Mouse (Mus musculus): Measurements from ENCODE around the gene Cacna1a. TPM values are rescaled to one million over a fixed set of nuclear protein-coding genes. Genes with fewer than 3 reads are reported as not detected.

The Cacna1a gene
- total and polyA plus RNA-seq, 2 experiments from 2014 or later, result 16.5 to 70.5 TPM

DNA sequence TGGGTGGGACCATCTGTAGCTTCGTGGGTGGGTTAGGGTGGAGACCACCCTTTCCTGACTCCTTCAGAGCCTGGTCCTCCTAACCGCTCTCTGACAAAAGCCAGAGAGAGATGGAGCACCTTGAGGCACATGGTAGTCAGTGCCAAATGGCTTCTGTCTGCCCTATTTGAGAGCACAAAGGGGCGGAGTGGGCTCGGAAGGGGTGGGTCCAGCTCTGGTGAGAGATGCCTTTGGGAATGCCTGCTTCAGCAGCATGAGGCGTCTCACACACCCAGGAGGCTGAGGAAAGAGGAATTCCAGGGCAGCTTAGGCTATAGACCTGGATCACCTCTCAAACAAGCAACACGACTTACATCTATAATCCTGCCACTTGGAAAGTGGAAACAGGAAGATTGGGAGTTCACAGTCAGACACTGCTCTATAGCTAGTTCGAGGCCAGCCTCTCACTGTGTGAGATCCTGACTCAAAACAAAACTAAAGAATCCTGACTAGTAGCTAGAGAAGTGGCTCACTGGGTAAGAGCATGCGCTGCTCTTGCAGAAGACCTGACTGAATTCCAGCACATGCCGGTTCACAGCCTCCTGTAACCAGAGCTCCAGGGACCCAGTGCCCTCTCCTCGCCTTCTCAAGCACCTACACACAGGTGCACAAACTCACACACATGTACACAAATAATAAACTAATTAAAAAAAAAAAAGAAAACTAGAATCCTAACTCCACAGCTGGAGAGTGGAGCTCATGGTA is 245.8 kb downstream of the Cacna1a start:
- WGBS, result 49% methylated on average over 10 of the region's 10 CpGs

GRCm38 (mm10) chr8:84634849-84635304 is 246.6 kb downstream of the Cacna1a start:
- TF ChIP-seq CTCF (IDR thresholded peaks at IDR 0.05; ENCODE audit: low read depth), result no peak
- Histone ChIP-seq H3K4me2 (ENCODE audit: low read depth, low read length) (no peak overlapping the region), H3K27me3 (ENCODE audit: insufficient read depth, low read length) (no peaks in the 10 kb centered on the region), H3K4me1 (ENCODE audit: insufficient read depth, low read length) (peaks cover 6% of the 10 kb centered on the region; the same call in 1 of the 2 replicates), H3K9me3 (ENCODE audit: low read length) (no peaks in the 10 kb centered on the region), H3K4me3 (ENCODE audit: low read length) (no peak overlapping the region), H3K9ac (replicated peaks; ENCODE audit: low read length) (peak overlapping the region; percentile 41), H3K27ac (peak overlapping the region; percentile 76; the same call in 1 of the 2 replicates), H3K36me3 (ENCODE audit: insufficient read depth, low read length) (peaks cover 9% of the 10 kb centered on the region; the same call in 1 of the 2 replicates)
- DNase-seq (ENCODE audit: low spot score) (peak; percentile 75), ATAC-seq (no peak)
- WGBS, result 20% methylated on average over 9 of the region's 9 CpGs

More for the DNA sequence above, 245.8 kb downstream of the Cacna1a start:
- peaks cover 6% of the 10 kb centered on the region; the same call in 1 of the 2 replicates for H3K4me1 ChIP-seq (ENCODE audit: insufficient read depth, low read length)
- H3K9ac ChIP-seq (replicated peaks; ENCODE audit: low read length), result no peak overlapping the region; the same call in 1 of the 2 replicates
- no peak overlapping the region for H3K4me2 ChIP-seq (ENCODE audit: low read depth, low read length)
- ATAC-seq (no peak), DNase-seq (ENCODE audit: low spot score) (no peak)
- peak overlapping the region; percentile 76; the same call in 1 of the 2 replicates for H3K27ac ChIP-seq
- no peak for TF ChIP-seq CTCF (IDR thresholded peaks at IDR 0.05; ENCODE audit: low read depth)
- peaks cover 11% of the 10 kb centered on the region; the same call in 1 of the 2 replicates for H3K36me3 ChIP-seq (ENCODE audit: insufficient read depth, low read length)
- no peaks in the 10 kb centered on the region for H3K9me3 ChIP-seq (ENCODE audit: low read length)
- H3K27me3 ChIP-seq (ENCODE audit: insufficient read depth, low read length), result no peaks in the 10 kb centered on the region
- no peak overlapping the region for H3K4me3 ChIP-seq (ENCODE audit: low read length)

DNA sequence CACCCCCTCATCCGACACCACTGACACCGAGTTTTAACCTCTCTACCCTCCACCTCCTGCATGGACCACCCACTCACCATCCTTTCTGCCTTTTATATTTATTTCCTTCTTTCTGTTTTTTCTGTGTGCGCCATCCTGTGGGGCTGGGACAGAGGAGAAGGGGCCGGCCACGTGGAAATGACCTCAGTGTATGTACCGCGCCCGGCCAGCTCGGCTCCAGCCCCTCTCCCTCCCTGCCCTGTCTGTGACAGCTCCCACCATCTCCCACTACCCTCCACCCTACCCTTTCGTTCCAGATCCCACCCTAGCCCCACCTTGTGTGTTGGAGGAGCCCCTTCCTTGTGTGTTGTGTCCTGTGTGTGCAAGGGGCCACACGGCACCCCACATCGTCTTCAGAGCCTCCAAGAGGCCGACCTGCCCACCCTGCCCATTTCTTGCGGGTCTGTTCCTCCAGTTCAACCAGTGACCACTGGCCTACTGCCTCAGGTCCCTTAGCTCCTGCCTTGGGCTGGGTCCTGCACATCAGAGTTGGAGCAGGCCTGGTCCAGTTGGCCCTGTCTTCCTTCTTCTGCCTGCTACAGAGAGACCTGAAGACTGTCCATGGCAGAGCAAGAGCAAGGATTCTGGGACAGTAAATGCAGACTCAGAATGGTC is 247.3 kb downstream of the Cacna1a start:
- no peak for DNase-seq (ENCODE audit: low spot score)
- H3K27ac ChIP-seq, result peak overlapping the region; percentile 76; the same call in 1 of the 2 replicates
- H3K9ac ChIP-seq (replicated peaks; ENCODE audit: low read length), result peak overlapping the region; percentile 41; the same call in 1 of the 2 replicates
- H3K4me2 ChIP-seq (ENCODE audit: low read depth, low read length), result no peak overlapping the region
- no peak overlapping the region for H3K4me3 ChIP-seq (ENCODE audit: low read length)
- no peak for ATAC-seq
- H3K27me3 ChIP-seq (ENCODE audit: insufficient read depth, low read length), result no peaks in the 10 kb centered on the region
- WGBS, result 49% methylated on average over 13 of the region's 14 CpGs
- TF ChIP-seq CTCF (IDR thresholded peaks at IDR 0.05; ENCODE audit: low read depth), result no peak
- H3K4me1 ChIP-seq (ENCODE audit: insufficient read depth, low read length), result peaks cover 6% of the 10 kb centered on the region; the same call in 1 of the 2 replicates
- no peaks in the 10 kb centered on the region for H3K9me3 ChIP-seq (ENCODE audit: low read length)
- 0 out of 2 replicates have a peak, but pooled peaks cover 4% of the 10 kb centered on the region for H3K36me3 ChIP-seq (ENCODE audit: insufficient read depth, low read length)

DNA sequence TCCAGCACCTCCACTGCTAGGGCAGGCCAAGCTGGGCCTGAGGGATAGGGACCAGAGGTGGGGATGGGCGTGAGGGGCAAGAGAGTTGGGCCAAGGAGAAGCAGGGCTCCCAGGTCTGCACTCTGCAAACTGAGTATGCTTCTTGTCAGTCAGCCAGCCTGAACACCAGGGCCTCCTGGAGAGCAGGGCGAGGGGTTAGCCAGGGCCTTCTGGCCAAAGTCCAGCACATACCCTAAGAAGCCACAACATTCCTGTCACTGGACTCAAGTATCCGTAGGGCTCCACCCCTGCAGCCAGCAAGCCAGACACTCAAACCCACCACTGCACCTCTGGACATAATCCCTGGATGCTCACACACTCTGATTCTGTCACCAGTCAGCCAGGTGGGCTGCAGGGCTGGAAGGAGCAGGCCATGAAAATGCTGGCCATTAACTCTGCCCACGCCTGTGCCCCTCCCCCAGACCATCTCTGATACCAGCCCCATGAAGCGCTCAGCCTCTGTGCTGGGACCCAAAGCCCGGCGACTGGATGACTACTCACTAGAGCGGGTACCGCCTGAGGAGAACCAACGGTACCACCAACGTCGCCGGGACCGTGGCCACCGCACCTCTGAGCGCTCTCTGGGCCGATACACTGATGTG is 247.9 kb downstream of the Cacna1a start:
- H3K9me3 ChIP-seq (ENCODE audit: low read length), result no peaks in the 10 kb centered on the region
- H3K27ac ChIP-seq, result peak overlapping the region; percentile 76; the same call in 1 of the 2 replicates
- no peak for TF ChIP-seq CTCF (IDR thresholded peaks at IDR 0.05; ENCODE audit: low read depth)
- H3K27me3 ChIP-seq (ENCODE audit: insufficient read depth, low read length), result no peaks in the 10 kb centered on the region
- no peak overlapping the region for H3K4me2 ChIP-seq (ENCODE audit: low read depth, low read length)
- H3K4me3 ChIP-seq (ENCODE audit: low read length), result no peak overlapping the region
- H3K9ac ChIP-seq (replicated peaks; ENCODE audit: low read length), result no peak overlapping the region
- WGBS, result 80% methylated on average over 17 of the region's 17 CpGs
- peaks cover 6% of the 10 kb centered on the region; the same call in 1 of the 2 replicates for H3K4me1 ChIP-seq (ENCODE audit: insufficient read depth, low read length)
- DNase-seq (ENCODE audit: low spot score) (no peak), ATAC-seq (no peak)
- 0 out of 2 replicates have a peak, but pooled peaks cover 4% of the 10 kb centered on the region for H3K36me3 ChIP-seq (ENCODE audit: insufficient read depth, low read length)

- DNase-seq (ENCODE audit: low spot score) (no peak), ATAC-seq (no peak)
- Histone ChIP-seq H3K27me3 (ENCODE audit: insufficient read depth, low read length) (no peaks in the 10 kb centered on the region), H3K36me3 (ENCODE audit: insufficient read depth, low read length) (0 out of 2 replicates have a peak, but pooled peaks cover 4% of the 10 kb centered on the region), H3K4me2 (ENCODE audit: low read depth, low read length) (peak overlapping the region; percentile 78), H3K4me3 (ENCODE audit: low read length) (peak overlapping the region; percentile 43), H3K4me1 (ENCODE audit: insufficient read depth, low read length) (peaks cover 8% of the 10 kb centered on the region; the same call in 1 of the 2 replicates), H3K9me3 (ENCODE audit: low read length) (no peaks in the 10 kb centered on the region), H3K27ac (peak overlapping the region; percentile 79; the same call in 1 of the 2 replicates), H3K9ac (replicated peaks; ENCODE audit: low read length) (peak overlapping the region; percentile 52)
- no peak for TF ChIP-seq CTCF (IDR thresholded peaks at IDR 0.05; ENCODE audit: low read depth)
- WGBS, result 42% methylated on average over 8 of the region's 8 CpGs
Measured at GRCm38 (mm10) chr8:84637946-84638554, 249.8 kb downstream of the Cacna1a start.

Measured in hindbrain, postnatal 0 days (tissue).